Mouse (Mus musculus) layer of hippocampus, postnatal 25 days (tissue): Measurements from ENCODE around the gene Zfp108. TPM values are rescaled to one million over a fixed set of nuclear protein-coding genes. Genes with fewer than 3 reads are reported as not detected.

Experiments
- total RNA-seq, 2 experiments: library from RNA; stranded (reverse); gene quantifications; 2 replicates each; pipeline ENCODE4 v1.2.3; 2021

Zfp108 gene
- total RNA-seq, 2 experiments from 2014 or later: 7.7 to 8.1 TPM

Other genes with a start within 250 kb of the Zfp108 start
- not detected for gene Vmn1r183, start 201.5 kb upstream of the Zfp108 start, total RNA-seq
- 10 to 100 TPM; 37.5 to 37.8 TPM for gene Zfp180, start 172.9 kb upstream of the Zfp108 start, total RNA-seq
- 10 to 100 TPM in 1 of 2 experiments, 1 to 10 TPM in 1; 7.9 to 11.1 TPM for gene Zfp112, start 142.5 kb upstream of the Zfp108 start, total RNA-seq
- gene Zfp235, start 120.6 kb upstream of the Zfp108 start, total RNA-seq: 10 to 100 TPM; 19.7 to 23.1 TPM
- 1 to 10 TPM; 3.6 to 3.9 TPM for gene Zfp114, start 79.7 kb upstream of the Zfp108 start, total RNA-seq
- gene Zfp111, start 43.4 kb upstream of the Zfp108 start, total RNA-seq: 10 to 100 TPM in 1 of 2 experiments, 1 to 10 TPM in 1; 8.8 to 11.3 TPM
- 1 to 10 TPM; 8.5 to 9.0 TPM for gene Zfp109, start 17.2 kb upstream of the Zfp108 start, total RNA-seq
- gene Zfp93, start 15.6 kb downstream of the Zfp108 start, total RNA-seq: 10 to 100 TPM; 12.5 to 13.2 TPM
- gene Zfp61, start 46.4 kb downstream of the Zfp108 start, total RNA-seq: 10 to 100 TPM; 24.1 to 27.5 TPM
- 10 to 100 TPM; 12.5 to 15.0 TPM for gene Zfp94, start 61.9 kb downstream of the Zfp108 start, total RNA-seq
- gene Tescl, start 79.1 kb downstream of the Zfp108 start, total RNA-seq: not detected
- not detected for gene Lypd5, start 94.4 kb downstream of the Zfp108 start, total RNA-seq
- under 1 TPM; 0.27 to 0.47 TPM for gene Kcnn4, start 115.5 kb downstream of the Zfp108 start, total RNA-seq
- 10 to 100 TPM; 32.9 to 37.9 TPM for gene Smg9, start 144.8 kb downstream of the Zfp108 start, total RNA-seq
- gene Irgc1, start 197.5 kb downstream of the Zfp108 start, total RNA-seq: not detected
- gene Plaur, start 207.7 kb downstream of the Zfp108 start, total RNA-seq: 1 to 10 TPM in 1 of 2 experiments, under 1 TPM in 1; 0.40 to 1.0 TPM
- gene Cadm4, start 227.2 kb downstream of the Zfp108 start, total RNA-seq: 100 to 1,000 TPM; 156 to 179 TPM